Mouse (Mus musculus) adrenal gland, adult (tissue): ENCODE results near the gene Mettl9.

Source experiments
- DNase-seq, 2 experiments: peaks; one replicate each; pipeline ENCODE4 v3.0.0; 2022 to 2023; ENCODE audit warnings: low spot score in 1 of 2; ENCODE audit not compliant: inconsistent age in 2 of 2

Gene Mettl9

GRCm38 (mm10) chr7:121043510-121043909 is 9.3 kb downstream of the Mettl9 start:
- DNase-seq: no peak

GRCm38 (mm10) chr7:121044251-121044650 is 10.0 kb downstream of the Mettl9 start:
- DNase-seq: no peak

- DNase-seq: peak; percentile 44 to 92
Observed at GRCm38 (mm10) chr7:121045671-121046453, 11.6 kb downstream of the Mettl9 start.

GRCm38 (mm10) chr7:121047624-121048023 is 13.4 kb downstream of the Mettl9 start:
- DNase-seq: no peak

- DNase-seq: peak in 1 of 2 experiments; percentile 63
Observed at GRCm38 (mm10) chr7:121053071-121053470, 18.8 kb downstream of the Mettl9 start.

- DNase-seq: no peak
Observed at GRCm38 (mm10) chr7:121059477-121060218, 25.4 kb downstream of the Mettl9 start.

- peak in 1 of 2 experiments; percentile 74 for DNase-seq
Observed at GRCm38 (mm10) chr7:121064309-121064708, 30.1 kb downstream of the Mettl9 start.

GRCm38 (mm10) chr7:121071276-121071675 is 37.0 kb downstream of the Mettl9 start:
- no peak for DNase-seq

- DNase-seq: no peak
Observed at GRCm38 (mm10) chr7:121072506-121072905, 38.3 kb downstream of the Mettl9 start.

GRCm38 (mm10) chr7:121074281-121074680 is 40.0 kb downstream of the Mettl9 start, which contains the start of gene Igsf6:
TSS of gene Igsf6 (minus strand) at chr7:121074572.
- DNase-seq: peak in 1 of 2 experiments; percentile 53

GRCm38 (mm10) chr7:121074801-121075400 is 40.7 kb downstream of the Mettl9 start:
- DNase-seq: no peak

- no peak for DNase-seq
Observed at GRCm38 (mm10) chr7:121075416-121075815, 41.2 kb downstream of the Mettl9 start.

GRCm38 (mm10) chr7:121077311-121077710 is 43.1 kb downstream of the Mettl9 start:
- DNase-seq: no peak

- peak; percentile 60 to 91 for DNase-seq
Observed at GRCm38 (mm10) chr7:121077829-121078228, 43.6 kb downstream of the Mettl9 start.

- no peak for DNase-seq
Observed at GRCm38 (mm10) chr7:121081350-121081749, 47.1 kb downstream of the Mettl9 start, which contains the start of gene Otoa. TSS of gene Otoa (plus strand) at chr7:121081650.

GRCm38 (mm10) chr7:121081816-121082215 is 47.6 kb downstream of the Mettl9 start:
- no peak for DNase-seq

- no peak for DNase-seq
Observed at GRCm38 (mm10) chr7:121082949-121083513, 48.8 kb downstream of the Mettl9 start.

- DNase-seq: no peak
Observed at GRCm38 (mm10) chr7:121084840-121085453, 50.7 kb downstream of the Mettl9 start.

- DNase-seq: no peak
Observed at GRCm38 (mm10) chr7:121085500-121085899, 51.3 kb downstream of the Mettl9 start.

GRCm38 (mm10) chr7:121088745-121089144 is 54.5 kb downstream of the Mettl9 start:
- DNase-seq: no peak

GRCm38 (mm10) chr7:121090748-121091147 is 56.5 kb downstream of the Mettl9 start:
- DNase-seq: no peak
